Mouse (Mus musculus): Measurements from ENCODE around the gene Atp2a1. TPM values are rescaled to one million over a fixed set of nuclear protein-coding genes. Genes with fewer than 3 reads are reported as not detected.

Gene Atp2a1
- polyA plus RNA-seq, 1 experiment from 2014 or later: 0.24 TPM

DNA sequence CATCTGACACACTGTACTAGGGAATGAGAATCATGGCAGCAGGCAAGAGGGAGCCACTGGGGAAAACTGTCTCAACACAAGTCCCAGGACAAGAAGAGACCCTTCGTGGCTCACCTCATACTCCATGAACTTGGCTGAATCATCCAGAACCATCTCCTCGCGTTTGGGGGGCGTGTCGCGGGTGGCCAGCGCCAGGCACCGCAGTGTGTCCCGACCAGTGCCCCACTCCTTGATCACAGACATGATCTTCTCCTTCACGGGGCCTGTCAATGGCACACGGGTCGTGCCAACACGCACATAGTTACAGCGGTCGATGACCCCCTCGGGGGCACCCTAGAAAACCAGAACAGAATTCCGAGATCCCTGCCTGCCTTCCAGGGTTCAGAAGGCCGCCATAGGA lies 12.9 kb downstream of the Atp2a1 start:
- Histone ChIP-seq H3K4me1 (ENCODE audit: control insufficient read depth, insufficient read depth, low read length) (no peaks in the 10 kb centered on the region), H3K4me3 (ENCODE audit: low read depth, low read length) (no peak overlapping the region), H3K4me2 (ENCODE audit: low read length) (no peak overlapping the region), H3K9me3 (replicated peaks; ENCODE audit: control insufficient read depth, low read length) (no peaks in the 10 kb centered on the region), H3K27ac (ENCODE audit: low read depth, low read length) (no peak overlapping the region), H3K27me3 (replicated peaks; ENCODE audit: control insufficient read depth, insufficient read depth, low read length) (no peaks in the 10 kb centered on the region), H3K9ac (ENCODE audit: low read length) (no peak overlapping the region), H3K36me3 (ENCODE audit: control insufficient read depth, insufficient read depth, low read length) (peaks cover 14% of the 10 kb centered on the region)
- 94% methylated on average over 18 of the region's 18 CpGs for WGBS
- no peak for DNase-seq (ENCODE audit: low spot score)
- ATAC-seq: no peak

GRCm38 (mm10) chr7:126448481-126448880 lies 14.4 kb downstream of the Atp2a1 start:
- WGBS: 92% methylated on average over 19 of the region's 19 CpGs
- DNase-seq (ENCODE audit: low spot score) (no peak), ATAC-seq (no peak)
- H3K4me2 ChIP-seq (ENCODE audit: low read length): no peak overlapping the region
- no peak overlapping the region for H3K4me3 ChIP-seq (ENCODE audit: low read depth, low read length)
- H3K4me1 ChIP-seq (ENCODE audit: control insufficient read depth, insufficient read depth, low read length): no peaks in the 10 kb centered on the region
- no peaks in the 10 kb centered on the region for H3K9me3 ChIP-seq (replicated peaks; ENCODE audit: control insufficient read depth, low read length)
- no peak overlapping the region for H3K27ac ChIP-seq (ENCODE audit: low read depth, low read length)
- no peak overlapping the region for H3K9ac ChIP-seq (ENCODE audit: low read length)
- peaks cover 25% of the 10 kb centered on the region for H3K36me3 ChIP-seq (ENCODE audit: control insufficient read depth, insufficient read depth, low read length)
- H3K27me3 ChIP-seq (replicated peaks; ENCODE audit: control insufficient read depth, insufficient read depth, low read length): no peaks in the 10 kb centered on the region

- Histone ChIP-seq H3K27me3 (replicated peaks; ENCODE audit: control insufficient read depth, insufficient read depth, low read length) (no peaks in the 10 kb centered on the region), H3K27ac (ENCODE audit: low read depth, low read length) (no peak overlapping the region), H3K4me1 (ENCODE audit: control insufficient read depth, insufficient read depth, low read length) (no peaks in the 10 kb centered on the region), H3K9ac (ENCODE audit: low read length) (no peak overlapping the region), H3K9me3 (replicated peaks; ENCODE audit: control insufficient read depth, low read length) (no peaks in the 10 kb centered on the region), H3K4me2 (ENCODE audit: low read length) (no peak overlapping the region), H3K36me3 (ENCODE audit: control insufficient read depth, insufficient read depth, low read length) (peaks cover 36% of the 10 kb centered on the region), H3K4me3 (ENCODE audit: low read depth, low read length) (no peak overlapping the region)
- no peak for ATAC-seq
- no peak for DNase-seq (ENCODE audit: low spot score)
- 93% methylated on average over 21 of the region's 21 CpGs for WGBS
These were observed 16.7 kb downstream of the Atp2a1 start for GRCm38 (mm10) chr7:126446217-126446616.

- 93% methylated on average over 15 of the region's 15 CpGs for WGBS
- no peak for ATAC-seq
- Histone ChIP-seq H3K27me3 (replicated peaks; ENCODE audit: control insufficient read depth, insufficient read depth, low read length) (no peaks in the 10 kb centered on the region), H3K4me2 (ENCODE audit: low read length) (no peak overlapping the region), H3K4me3 (ENCODE audit: low read depth, low read length) (no peak overlapping the region), H3K9ac (ENCODE audit: low read length) (no peak overlapping the region), H3K27ac (ENCODE audit: low read depth, low read length) (no peak overlapping the region), H3K36me3 (ENCODE audit: control insufficient read depth, insufficient read depth, low read length) (peaks cover 36% of the 10 kb centered on the region), H3K4me1 (ENCODE audit: control insufficient read depth, insufficient read depth, low read length) (no peaks in the 10 kb centered on the region), H3K9me3 (replicated peaks; ENCODE audit: control insufficient read depth, low read length) (no peaks in the 10 kb centered on the region)
- no peak for DNase-seq (ENCODE audit: low spot score)
These were observed 17.6 kb downstream of the Atp2a1 start for GRCm38 (mm10) chr7:126445104-126445815.

DNA sequence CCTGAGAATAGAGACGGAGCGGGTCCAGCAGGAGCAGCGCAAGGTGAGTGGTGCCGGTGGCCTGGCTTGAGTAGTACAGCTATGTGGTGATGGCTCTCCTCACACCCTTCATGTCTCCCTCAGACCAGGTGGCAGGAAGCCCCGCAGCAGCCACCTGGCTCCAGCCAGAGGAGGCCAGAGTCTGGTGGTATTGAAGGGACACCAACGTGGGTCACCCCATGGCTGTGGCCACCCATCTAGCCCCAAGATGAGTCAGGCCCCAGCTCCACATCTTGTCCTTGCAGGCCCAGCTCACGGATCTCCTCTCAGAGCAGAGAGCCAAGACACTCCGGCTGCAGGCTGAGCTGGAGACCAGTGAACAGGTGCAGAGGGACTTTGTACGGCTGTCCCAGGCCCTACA lies 18.4 kb downstream of the Atp2a1 start:
- 94% methylated on average over 9 of the region's 9 CpGs for WGBS
- Histone ChIP-seq H3K4me2 (ENCODE audit: low read length) (no peak overlapping the region), H3K4me3 (ENCODE audit: low read depth, low read length) (no peak overlapping the region), H3K9me3 (replicated peaks; ENCODE audit: control insufficient read depth, low read length) (no peaks in the 10 kb centered on the region), H3K36me3 (ENCODE audit: control insufficient read depth, insufficient read depth, low read length) (peaks cover 36% of the 10 kb centered on the region), H3K4me1 (ENCODE audit: control insufficient read depth, insufficient read depth, low read length) (no peaks in the 10 kb centered on the region), H3K27ac (ENCODE audit: low read depth, low read length) (no peak overlapping the region), H3K27me3 (replicated peaks; ENCODE audit: control insufficient read depth, insufficient read depth, low read length) (no peaks in the 10 kb centered on the region), H3K9ac (ENCODE audit: low read length) (no peak overlapping the region)
- DNase-seq (ENCODE audit: low spot score) (no peak), ATAC-seq (no peak)

- H3K4me1 ChIP-seq (ENCODE audit: control insufficient read depth, insufficient read depth, low read length): no peaks in the 10 kb centered on the region
- H3K36me3 ChIP-seq (ENCODE audit: control insufficient read depth, insufficient read depth, low read length): peaks cover 36% of the 10 kb centered on the region
- DNase-seq (ENCODE audit: low spot score) (no peak), ATAC-seq (no peak)
- H3K27ac ChIP-seq (ENCODE audit: low read depth, low read length): no peak overlapping the region
- WGBS: 92% methylated on average over 10 of the region's 10 CpGs
- H3K27me3 ChIP-seq (replicated peaks; ENCODE audit: control insufficient read depth, insufficient read depth, low read length): no peaks in the 10 kb centered on the region
- H3K9ac ChIP-seq (ENCODE audit: low read length): no peak overlapping the region
- H3K4me2 ChIP-seq (ENCODE audit: low read length): no peak overlapping the region
- no peak overlapping the region for H3K4me3 ChIP-seq (ENCODE audit: low read depth, low read length)
- H3K9me3 ChIP-seq (replicated peaks; ENCODE audit: control insufficient read depth, low read length): no peaks in the 10 kb centered on the region
These were observed 18.9 kb downstream of the Atp2a1 start for GRCm38 (mm10) chr7:126443997-126444396.

DNA sequence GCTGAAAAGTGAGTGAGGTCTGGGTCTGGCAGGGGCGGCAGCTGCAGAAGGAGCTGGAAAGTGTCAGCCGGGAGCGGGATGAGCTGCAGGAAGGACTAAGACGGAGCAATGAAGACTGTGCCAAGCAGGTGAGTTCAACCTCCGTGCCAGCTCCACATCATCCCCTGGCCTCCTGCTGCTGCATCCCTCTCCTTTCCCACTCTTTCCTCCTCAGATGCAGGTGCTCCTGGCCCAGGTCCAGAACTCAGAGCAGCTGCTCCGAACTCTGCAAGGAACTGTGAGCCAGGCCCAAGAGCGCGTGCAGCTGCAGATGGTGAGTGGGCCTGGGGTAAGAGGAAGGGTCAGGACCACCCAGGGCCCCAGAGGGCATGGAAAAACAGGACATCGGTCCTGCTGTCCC lies 22.8 kb downstream of the Atp2a1 start:
- no peak for ATAC-seq
- H3K9ac ChIP-seq (ENCODE audit: low read length): no peak overlapping the region
- H3K27ac ChIP-seq (ENCODE audit: low read depth, low read length): no peak overlapping the region

DNA sequence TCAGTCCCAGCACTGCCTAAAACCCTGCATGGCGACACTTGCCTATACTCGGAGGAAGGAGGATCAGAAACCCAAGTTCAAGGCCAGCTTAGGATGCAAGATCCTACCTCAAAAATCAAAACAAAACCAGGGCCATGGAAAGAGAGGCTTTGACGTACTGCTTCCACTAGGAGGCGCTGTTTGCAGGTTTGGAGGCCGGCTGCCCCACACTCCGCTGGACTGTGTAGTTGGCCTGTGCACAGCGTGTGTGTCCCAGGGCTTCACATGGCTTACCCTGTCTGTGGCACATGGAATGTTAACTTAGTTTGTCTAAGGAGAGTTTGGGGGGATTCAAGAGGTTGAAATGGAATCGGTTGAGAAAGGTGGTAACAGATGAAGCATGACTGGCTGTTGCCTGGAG lies 26.1 kb downstream of the Atp2a1 start:
- Histone ChIP-seq H3K27ac (ENCODE audit: low read depth, low read length) (no peak overlapping the region), H3K4me1 (ENCODE audit: control insufficient read depth, insufficient read depth, low read length) (no peaks in the 10 kb centered on the region), H3K9me3 (replicated peaks; ENCODE audit: control insufficient read depth, low read length) (no peaks in the 10 kb centered on the region), H3K4me3 (ENCODE audit: low read depth, low read length) (no peak overlapping the region), H3K4me2 (ENCODE audit: low read length) (no peak overlapping the region), H3K27me3 (replicated peaks; ENCODE audit: control insufficient read depth, insufficient read depth, low read length) (no peaks in the 10 kb centered on the region), H3K9ac (ENCODE audit: low read length) (no peak overlapping the region), H3K36me3 (ENCODE audit: control insufficient read depth, insufficient read depth, low read length) (peaks cover 17% of the 10 kb centered on the region; the same call in 1 of the 2 replicates)
- DNase-seq (ENCODE audit: low spot score): peak; percentile 67
- WGBS: 23% methylated on average over 8 of the region's 8 CpGs
- ATAC-seq: no peak

More for the DNA sequence above, 22.8 kb downstream of the Atp2a1 start:
- H3K4me1 ChIP-seq (ENCODE audit: control insufficient read depth, insufficient read depth, low read length): no peaks in the 10 kb centered on the region
- no peak for DNase-seq (ENCODE audit: low spot score)
- no peak overlapping the region for H3K4me3 ChIP-seq (ENCODE audit: low read depth, low read length)
- no peak overlapping the region for H3K4me2 ChIP-seq (ENCODE audit: low read length)
- no peaks in the 10 kb centered on the region for H3K9me3 ChIP-seq (replicated peaks; ENCODE audit: control insufficient read depth, low read length)
- 75% methylated on average over 9 of the region's 9 CpGs for WGBS
- H3K36me3 ChIP-seq (ENCODE audit: control insufficient read depth, insufficient read depth, low read length): peaks cover 27% of the 10 kb centered on the region
- H3K27me3 ChIP-seq (replicated peaks; ENCODE audit: control insufficient read depth, insufficient read depth, low read length): no peaks in the 10 kb centered on the region

GRCm38 (mm10) chr7:126435801-126436200 lies 27.1 kb downstream of the Atp2a1 start:
- no peak overlapping the region for H3K27ac ChIP-seq (ENCODE audit: low read depth, low read length)
- peaks cover 14% of the 10 kb centered on the region; the same call in 1 of the 2 replicates for H3K36me3 ChIP-seq (ENCODE audit: control insufficient read depth, insufficient read depth, low read length)
- ATAC-seq: no peak
- no peaks in the 10 kb centered on the region for H3K4me1 ChIP-seq (ENCODE audit: control insufficient read depth, insufficient read depth, low read length)
- H3K27me3 ChIP-seq (replicated peaks; ENCODE audit: control insufficient read depth, insufficient read depth, low read length): no peaks in the 10 kb centered on the region
- H3K4me3 ChIP-seq (ENCODE audit: low read depth, low read length): no peak overlapping the region
- no peak overlapping the region for H3K4me2 ChIP-seq (ENCODE audit: low read length)
- no peaks in the 10 kb centered on the region for H3K9me3 ChIP-seq (replicated peaks; ENCODE audit: control insufficient read depth, low read length)
- 80% methylated on average over 3 of the region's 3 CpGs for WGBS
- no peak for DNase-seq (ENCODE audit: low spot score)
- H3K9ac ChIP-seq (ENCODE audit: low read length): no peak overlapping the region
